Mouse (Mus musculus): ENCODE results near the gene Stx1a.
A peak's percentile ranks its signal among the peaks of the same experiment; 100 is the strongest.
"Not testable (repeated sequence)": the region's sequence is repeated elsewhere in the genome, so short reads cannot be mapped to it uniquely, and the experiment has no call there.

Gene Stx1a

GRCm38 (mm10) chr5:135042105-135042788 lies 19.0 kb downstream of the Stx1a start:
- peak; percentile 28 to 49 for DNase-seq

GRCm38 (mm10) chr5:135044575-135044974 lies 21.3 kb downstream of the Stx1a start:
- no peak for DNase-seq

- no peak for DNase-seq
These were observed 25.3 kb downstream of the Stx1a start for GRCm38 (mm10) chr5:135048539-135048938.

- DNase-seq = not testable (repeated sequence)
These were observed 26.0 kb downstream of the Stx1a start for GRCm38 (mm10) chr5:135049268-135049667.

- DNase-seq = no peak
These were observed 30.1 kb downstream of the Stx1a start for GRCm38 (mm10) chr5:135053356-135053755.

GRCm38 (mm10) chr5:135063629-135064381 lies 40.5 kb downstream of the Stx1a start, which contains the start of gene Dnajc30:
Dnajc30 (plus strand) TSS chr5:135064202.
- peak; percentile 99 for DNase-seq

- no peak for DNase-seq
These were observed 41.1 kb downstream of the Stx1a start for GRCm38 (mm10) chr5:135064382-135064766.

GRCm38 (mm10) chr5:135064909-135065446 lies 41.7 kb downstream of the Stx1a start, which contains the start of gene Bud23:
Bud23 (minus strand) TSS chr5:135064959.
- not testable (repeated sequence) for DNase-seq

- no peak for DNase-seq
These were observed 42.7 kb downstream of the Stx1a start for GRCm38 (mm10) chr5:135066008-135066407.

GRCm38 (mm10) chr5:135070448-135070847 lies 47.2 kb downstream of the Stx1a start:
- no peak for DNase-seq

- no peak for DNase-seq
These were observed 48.8 kb downstream of the Stx1a start for GRCm38 (mm10) chr5:135072061-135072460.

- no peak for DNase-seq
These were observed 49.4 kb downstream of the Stx1a start for GRCm38 (mm10) chr5:135072720-135073119.

- peak in 1 of 2 experiments; percentile 13 for DNase-seq
These were observed 50.3 kb downstream of the Stx1a start for GRCm38 (mm10) chr5:135073349-135074150.

GRCm38 (mm10) chr5:135075655-135076054 lies 52.4 kb downstream of the Stx1a start:
- no peak for DNase-seq

GRCm38 (mm10) chr5:135076368-135076767 lies 53.1 kb downstream of the Stx1a start:
- peak; percentile 34 to 47 for DNase-seq

- peak; percentile 62 to 75 for DNase-seq
These were observed 53.7 kb downstream of the Stx1a start for GRCm38 (mm10) chr5:135076931-135077505.

GRCm38 (mm10) chr5:135077564-135078481 lies 54.5 kb downstream of the Stx1a start, which contains the start of gene Vps37d:
Vps37d (minus strand) TSS chr5:135078266.
- DNase-seq = peak; percentile 98

- DNase-seq = no peak
These were observed 55.2 kb downstream of the Stx1a start for GRCm38 (mm10) chr5:135078482-135078810.

- DNase-seq = no peak
These were observed 56.3 kb downstream of the Stx1a start for GRCm38 (mm10) chr5:135079578-135079977.

- no peak for DNase-seq
These were observed 57.3 kb downstream of the Stx1a start for GRCm38 (mm10) chr5:135080539-135080938.

GRCm38 (mm10) chr5:135086871-135087270 lies 63.6 kb downstream of the Stx1a start:
- no peak for DNase-seq
